Mouse (Mus musculus): ENCODE measurements around the gene Pxk. TPM values are rescaled to one million over a fixed set of nuclear protein-coding genes. Genes with fewer than 3 reads are reported as not detected.

The Pxk gene
- 10 to 100 TPM; 36.7 to 37.9 TPM for total RNA-seq (2021)
- long read RNA-seq, experiment 1, transcript Pxk-202 (19 exons, 2,840 nt) = major isoform, 6 of 38 reads
- long read RNA-seq, experiment 1, partial matches to known transcripts = 2 of 38 reads
- long read RNA-seq, experiment 1, other reads (novel, unspliced or antisense) = 21 of 38 reads
- long read RNA-seq, experiment 2, transcript Pxk-202 (19 exons, 2,840 nt) = major isoform, 7 of 28 reads
- long read RNA-seq, experiment 2, transcript Pxk-205 (18 exons, 2,765 nt) = major isoform, 7 of 28 reads
- long read RNA-seq, experiment 2, partial matches to known transcripts = 2 of 28 reads
- long read RNA-seq, experiment 2, other reads (novel, unspliced or antisense) = 12 of 28 reads

GRCm38 (mm10) chr14:8097978-8098686, at the start of gene Pxk:
Gene Pxk, plus strand, starts transcription at chr14:8098211.
- DNase-seq (ENCODE audit: low spot score in 2 of 2) = peak; percentile 98

GRCm38 (mm10) chr14:8049334-8049733, 48.7 kb upstream of the Pxk start:
- DNase-seq (ENCODE audit: low spot score in 2 of 2) = no peak

GRCm38 (mm10) chr14:8051869-8052268, 46.1 kb upstream of the Pxk start:
- DNase-seq (ENCODE audit: low spot score in 2 of 2) = no peak

GRCm38 (mm10) chr14:8052661-8053060, 45.4 kb upstream of the Pxk start:
- DNase-seq (ENCODE audit: low spot score in 2 of 2) = no peak

GRCm38 (mm10) chr14:8054310-8055102, 43.5 kb upstream of the Pxk start:
- no peak for DNase-seq (ENCODE audit: low spot score in 2 of 2)

GRCm38 (mm10) chr14:8056076-8056475, 41.9 kb upstream of the Pxk start:
- no peak for DNase-seq (ENCODE audit: low spot score in 2 of 2)

- DNase-seq (ENCODE audit: low spot score in 2 of 2) = no peak
These were observed 38.1 kb upstream of the Pxk start for GRCm38 (mm10) chr14:8059938-8060337.

- no peak for DNase-seq (ENCODE audit: low spot score in 2 of 2)
These were observed 35.9 kb upstream of the Pxk start for GRCm38 (mm10) chr14:8062076-8062475.

GRCm38 (mm10) chr14:8062537-8063301, 35.3 kb upstream of the Pxk start:
- peak; percentile 47 to 57 for DNase-seq (ENCODE audit: low spot score in 2 of 2)

GRCm38 (mm10) chr14:8063835-8064785, 33.9 kb upstream of the Pxk start:
- no peak for DNase-seq (ENCODE audit: low spot score in 2 of 2)

GRCm38 (mm10) chr14:8080165-8080679, 17.8 kb upstream of the Pxk start, which contains the start of gene Rpp14:
Gene Rpp14, plus strand, starts transcription at chr14:8080367.
- DNase-seq (ENCODE audit: low spot score in 2 of 2) = peak; percentile 97 to 99

GRCm38 (mm10) chr14:8080718-8081117, 17.3 kb upstream of the Pxk start:
- no peak for DNase-seq (ENCODE audit: low spot score in 2 of 2)

- no peak for DNase-seq (ENCODE audit: low spot score in 2 of 2)
These were observed 15.1 kb upstream of the Pxk start for GRCm38 (mm10) chr14:8082949-8083348.

GRCm38 (mm10) chr14:8089016-8089415, 9.0 kb upstream of the Pxk start:
- no peak for DNase-seq (ENCODE audit: low spot score in 2 of 2)

GRCm38 (mm10) chr14:8092573-8092972, 5.4 kb upstream of the Pxk start:
- no peak for DNase-seq (ENCODE audit: low spot score in 2 of 2)

- no peak for DNase-seq (ENCODE audit: low spot score in 2 of 2)
These were observed 4.6 kb upstream of the Pxk start for GRCm38 (mm10) chr14:8093427-8093826.

- no peak for DNase-seq (ENCODE audit: low spot score in 2 of 2)
These were observed 3.0 kb upstream of the Pxk start for GRCm38 (mm10) chr14:8094931-8095561.

GRCm38 (mm10) chr14:8095562-8095950, 2.5 kb upstream of the Pxk start:
- DNase-seq (ENCODE audit: low spot score in 2 of 2) = no peak

- DNase-seq (ENCODE audit: low spot score in 2 of 2) = no peak
These were observed 630 bp downstream of the Pxk start for GRCm38 (mm10) chr14:8098687-8098995.
